Mouse (Mus musculus) skeletal muscle tissue, adult 2 months (tissue): ENCODE results near the gene Pde4d.
A peak's percentile ranks its signal among the peaks of the same experiment; 100 is the strongest.

Experiments
- DNase-seq: peaks from one replicate; pipeline ENCODE4 v3.0.0-alpha.2; 2012; ENCODE audit warnings: low read depth, low spot score

The Pde4d gene

DNA sequence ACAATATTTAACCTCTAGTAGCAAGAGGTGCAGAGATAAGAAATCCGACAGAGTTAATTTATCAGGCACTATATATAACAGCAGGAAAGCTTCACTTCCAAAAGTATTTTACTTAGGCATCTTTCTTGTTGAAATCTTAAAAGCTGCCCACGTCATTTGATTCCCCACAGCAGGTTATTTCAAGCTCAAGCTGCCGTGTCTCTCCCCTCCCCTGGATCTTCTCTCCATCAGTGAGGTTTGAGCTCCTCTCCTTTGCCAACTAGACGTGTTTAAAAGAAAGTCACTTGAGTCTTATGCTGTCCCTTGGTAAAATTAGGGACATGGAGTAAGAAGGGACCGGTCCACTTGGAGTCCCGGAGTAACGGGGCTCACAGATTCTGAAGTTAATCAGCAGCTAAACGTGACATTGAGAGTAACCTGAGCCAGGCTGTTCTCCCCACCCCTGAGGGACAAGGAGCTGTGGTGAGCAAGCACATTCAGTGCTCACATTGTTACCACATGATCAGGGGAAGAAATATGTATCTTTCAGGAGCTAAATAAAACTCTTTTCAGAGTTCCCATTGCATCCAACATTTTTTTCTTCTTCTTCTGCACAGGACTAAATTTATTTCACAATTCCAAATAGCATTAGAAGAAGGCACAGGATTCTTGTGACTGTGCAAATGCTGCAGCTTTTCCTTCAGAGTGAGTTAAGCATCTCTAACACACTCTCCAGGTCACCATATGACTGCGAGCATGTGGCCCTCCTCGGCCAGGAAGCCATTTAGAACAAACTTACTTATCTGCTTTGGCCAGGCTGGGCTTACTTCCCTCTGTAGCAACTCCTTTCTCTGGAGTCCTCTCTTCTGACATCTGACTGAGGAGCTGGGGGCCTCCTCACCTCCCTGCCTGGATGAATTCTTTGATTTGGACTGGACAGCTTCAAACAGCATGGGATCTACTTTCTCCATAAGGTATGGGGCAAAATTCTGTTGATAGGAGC is at the start of gene Pde4d:
Pde4d (plus strand) TSS at position 833 of the 982 bp plus-strand sequence.
- DNase-seq, result peak; percentile 2

DNA sequence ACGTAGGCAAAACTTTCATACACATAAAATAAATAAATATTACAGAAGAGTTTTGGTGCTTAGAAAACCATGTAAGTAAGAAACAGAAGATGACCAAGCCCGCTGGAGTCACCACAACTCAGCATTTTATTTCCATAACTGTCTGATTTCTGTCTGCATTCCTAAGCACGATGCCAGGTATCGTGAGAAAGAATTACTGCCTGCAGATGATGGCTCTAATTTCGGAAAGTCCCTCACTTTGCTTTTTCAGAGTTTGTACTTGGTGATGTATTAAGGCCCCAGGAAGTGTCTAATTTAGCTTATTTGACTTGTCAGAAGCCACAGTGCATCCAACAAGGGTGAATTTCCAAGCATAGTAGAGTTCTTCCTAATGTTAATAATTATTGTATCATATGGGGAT is 46.6 kb upstream of the Pde4d start:
- no peak for DNase-seq

DNA sequence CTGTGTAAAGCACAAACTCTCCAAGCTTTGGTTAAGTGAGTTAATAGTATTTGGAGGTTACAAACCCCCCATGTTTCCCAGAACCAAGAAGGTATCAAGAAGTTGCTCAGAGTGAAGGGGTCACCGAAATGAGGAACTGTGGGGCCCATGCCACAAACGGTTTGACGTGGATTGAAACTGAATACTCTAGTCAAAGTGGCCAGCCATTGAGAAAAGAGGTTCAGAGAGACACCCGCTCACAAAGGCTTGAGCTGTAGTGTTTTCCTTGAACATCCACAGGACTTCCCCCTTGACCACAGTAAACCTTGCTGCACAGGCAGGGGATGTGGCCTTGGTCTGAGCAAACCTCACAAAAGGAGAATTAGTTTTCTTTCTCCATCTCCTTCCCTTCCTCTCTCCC is 45.4 kb upstream of the Pde4d start:
- DNase-seq, result no peak

DNA sequence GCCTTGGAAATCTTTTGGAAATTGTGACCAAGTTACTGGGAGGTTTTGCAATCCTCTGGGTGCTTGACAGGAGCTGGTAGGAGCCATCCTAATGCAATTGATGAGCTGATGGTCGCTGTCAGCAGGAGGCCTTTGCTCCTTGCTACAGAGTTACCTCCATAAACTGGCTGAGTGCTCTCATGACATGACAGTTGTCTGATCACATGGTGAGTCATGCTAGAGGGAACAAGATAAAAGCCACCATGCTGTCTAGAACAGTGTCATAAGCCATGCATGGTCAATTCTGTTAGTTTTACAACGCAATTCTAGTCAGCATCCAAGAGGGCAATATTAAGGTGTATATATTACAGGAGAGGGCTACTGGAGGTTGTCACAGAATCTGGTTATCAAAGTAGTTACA is 34.3 kb upstream of the Pde4d start:
- no peak for DNase-seq

DNA sequence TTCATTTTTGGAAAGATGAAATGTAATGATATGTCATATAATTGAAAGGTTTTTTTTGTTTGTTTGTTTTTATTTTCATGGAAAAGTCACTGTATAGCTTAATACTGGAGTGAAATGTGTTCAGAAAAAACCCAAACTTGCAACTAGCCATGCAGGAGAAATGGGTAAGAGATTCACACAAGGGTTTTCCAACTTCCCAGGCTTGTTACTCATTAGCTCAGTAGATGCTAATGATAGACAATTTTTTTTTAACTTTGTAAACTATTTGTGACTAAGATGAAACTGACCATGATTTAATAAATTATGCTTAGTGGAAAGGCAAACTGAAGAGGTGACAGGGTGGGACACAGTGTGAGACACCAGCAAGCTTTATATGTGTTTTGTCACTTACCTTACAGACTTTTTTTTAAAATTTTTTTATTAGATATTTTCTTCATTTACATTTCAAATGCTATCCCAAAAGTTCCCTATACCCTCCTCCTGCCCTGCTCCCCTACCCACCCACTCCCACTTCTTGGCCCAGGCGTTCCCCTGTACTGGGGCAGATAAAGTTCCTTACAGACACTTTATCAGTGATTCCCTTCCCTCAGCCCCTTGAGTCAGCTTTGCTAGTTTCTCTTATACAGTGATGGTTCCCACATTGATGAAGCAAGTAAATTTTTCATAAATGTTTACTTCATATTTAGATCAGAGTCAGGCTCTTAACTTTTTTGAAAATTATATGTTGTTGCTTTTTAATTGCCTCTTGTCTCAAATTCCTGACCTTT is 30.8 kb upstream of the Pde4d start:
- DNase-seq, result no peak

DNA sequence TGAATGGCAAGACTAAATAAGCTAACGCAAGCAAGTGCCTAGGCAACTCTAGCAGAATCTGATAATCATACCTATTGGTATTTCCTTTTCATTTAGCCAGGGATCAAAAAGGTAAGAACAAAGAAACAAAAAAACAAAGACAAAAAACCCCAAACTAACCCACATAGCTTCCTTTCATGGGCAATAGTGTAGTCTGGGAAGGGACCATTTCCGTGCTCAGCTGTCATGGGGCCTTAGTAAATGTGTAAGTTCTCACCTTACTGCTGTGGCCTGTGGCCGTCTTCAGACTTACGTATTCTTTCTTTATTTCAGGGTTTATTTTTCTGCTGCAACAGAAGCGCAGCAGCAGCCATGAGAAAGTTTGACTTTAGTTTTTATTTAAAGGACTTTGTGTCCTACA is 23.4 kb upstream of the Pde4d start:
- DNase-seq, result no peak

DNA sequence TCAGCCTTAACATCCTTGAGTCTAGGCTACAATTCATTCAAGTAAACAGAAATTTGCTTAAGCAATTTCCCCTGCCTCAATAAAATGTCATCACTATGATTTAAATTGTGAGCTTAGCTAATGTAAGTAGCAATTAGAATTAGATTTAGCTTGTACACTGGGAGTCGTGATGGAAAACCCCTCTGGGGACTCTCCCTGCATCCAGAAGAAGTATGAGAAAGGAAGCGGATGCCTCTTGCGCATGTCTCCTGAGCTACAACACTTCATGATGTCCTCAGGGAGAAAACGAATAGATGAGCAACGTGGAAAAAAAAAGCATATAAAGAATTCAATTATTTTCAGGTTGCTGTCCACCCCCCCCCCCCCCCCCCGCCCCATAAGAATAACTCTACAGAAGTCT is 20.9 kb upstream of the Pde4d start:
- DNase-seq, result no peak

DNA sequence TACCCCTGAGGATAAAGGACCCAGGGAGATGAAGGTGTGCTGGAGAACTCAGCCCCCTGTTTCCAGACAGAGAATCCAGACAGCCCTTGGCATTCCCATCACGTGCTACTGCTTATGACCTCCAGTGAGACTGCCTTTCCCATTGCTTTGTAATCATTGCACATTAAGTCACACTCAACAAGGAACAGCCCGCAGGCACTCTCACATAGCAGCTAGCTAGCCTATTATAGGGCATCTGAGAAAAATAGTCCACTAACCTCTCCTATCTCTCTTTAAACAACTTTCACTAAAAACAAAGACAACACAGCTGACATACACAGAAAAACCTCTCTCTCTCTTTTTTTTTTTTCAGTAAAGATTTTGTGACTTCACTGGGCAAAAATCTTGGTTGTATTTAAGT is 20.1 kb upstream of the Pde4d start:
- DNase-seq, result no peak

DNA sequence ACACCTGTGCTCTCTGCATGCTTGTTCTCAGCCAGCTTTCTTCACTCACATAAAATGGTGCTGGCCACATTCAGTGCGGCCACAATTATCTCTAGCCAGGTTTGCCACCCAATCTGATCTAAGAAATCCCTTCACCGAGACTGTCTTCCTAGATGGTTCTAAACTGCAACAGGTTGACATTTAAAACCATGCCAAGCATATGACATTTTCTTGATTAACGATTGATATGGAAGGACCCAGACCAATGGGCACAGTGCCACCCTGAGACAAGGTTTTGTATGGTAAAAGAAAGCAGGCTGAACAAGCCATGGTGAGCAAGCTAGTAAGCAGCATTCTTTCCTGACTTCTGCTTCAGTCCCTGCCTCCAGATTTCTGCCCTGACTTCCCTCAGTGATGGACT is 18.0 kb upstream of the Pde4d start:
- no peak for DNase-seq

DNA sequence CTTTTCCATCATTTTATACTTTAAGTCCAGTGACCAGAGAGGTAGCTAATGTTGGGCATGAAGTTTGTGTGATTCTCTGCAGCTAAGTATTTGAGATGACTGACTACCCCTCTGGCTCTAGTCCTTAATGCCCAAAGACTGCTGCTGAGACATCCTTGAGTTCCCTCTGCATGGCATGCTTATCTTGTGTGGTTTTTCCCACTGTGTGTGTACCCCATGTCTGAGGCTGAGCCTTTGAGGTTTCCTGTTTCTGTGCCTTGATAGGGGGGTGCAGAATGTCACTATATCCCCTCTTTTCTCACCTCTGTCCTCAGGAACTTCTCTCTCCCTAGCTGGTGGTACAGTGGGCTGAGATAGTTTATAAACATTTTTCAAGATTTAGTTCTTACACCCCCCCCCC is 14.1 kb upstream of the Pde4d start:
- DNase-seq, result no peak

DNA sequence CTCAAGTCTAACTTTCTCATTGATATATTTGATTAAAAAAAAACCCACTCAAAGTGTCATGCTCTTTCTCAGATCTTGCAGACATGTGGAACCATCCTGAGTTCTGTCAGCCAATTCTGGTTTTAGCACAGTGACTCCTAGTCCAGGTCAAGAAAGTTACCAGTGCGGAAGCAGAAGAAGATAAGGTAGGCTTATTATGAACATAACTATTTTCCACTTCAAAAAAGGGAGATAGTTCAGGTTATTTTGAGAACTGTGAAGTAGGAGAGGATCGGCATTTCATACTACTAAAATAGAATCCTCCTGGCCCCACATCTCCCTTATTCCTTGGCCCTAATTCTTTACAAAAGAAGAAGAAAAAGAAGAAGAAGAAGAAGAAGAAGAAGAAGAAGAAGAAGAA is 12.3 kb upstream of the Pde4d start:
- DNase-seq, result no peak

DNA sequence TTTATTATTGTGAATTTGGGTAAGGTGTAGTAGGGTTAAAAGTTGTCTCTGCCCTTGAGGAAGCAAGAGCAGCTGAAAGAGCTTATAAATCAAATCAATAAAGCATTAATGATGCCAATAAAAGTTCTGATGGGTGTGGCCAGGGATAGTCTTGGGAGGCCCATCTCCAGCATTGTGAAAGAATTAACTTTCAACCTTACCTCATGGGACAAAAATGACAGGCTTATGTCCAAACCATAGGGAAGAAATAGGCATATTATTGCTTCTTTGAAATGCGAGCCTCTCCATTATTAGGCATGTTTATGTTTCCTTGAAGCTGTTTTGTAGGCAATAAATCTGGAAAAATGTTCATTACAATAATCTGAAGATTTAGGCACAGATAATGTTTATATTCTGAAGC is 10.7 kb upstream of the Pde4d start:
- no peak for DNase-seq

DNA sequence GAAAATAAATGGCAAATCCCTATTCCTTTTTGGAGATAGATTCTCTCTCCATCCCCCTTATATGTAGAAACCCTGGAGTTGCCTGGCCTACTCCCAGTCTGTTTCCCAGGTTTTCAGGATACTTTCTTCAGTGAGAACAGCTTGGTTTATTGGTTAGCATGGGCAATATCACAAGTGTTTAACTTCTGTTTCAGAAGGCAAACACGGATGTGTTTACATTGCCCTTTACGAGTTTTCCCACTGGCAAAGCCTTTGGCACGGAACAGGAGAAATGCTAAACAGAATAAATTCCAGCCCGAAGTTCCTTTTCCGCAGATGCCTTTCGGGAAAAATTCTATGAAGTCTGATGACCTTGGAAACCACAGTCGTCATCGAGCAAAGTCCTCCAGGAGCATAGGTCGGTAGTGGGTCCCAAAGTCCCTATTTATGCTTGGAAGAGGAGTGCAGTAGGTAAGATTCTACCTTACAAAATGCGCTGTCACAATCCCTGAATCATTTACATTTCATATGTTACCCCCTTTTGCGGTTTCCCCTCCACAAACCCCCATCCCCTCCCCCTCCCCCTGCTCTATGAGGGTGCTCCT is 1.3 kb upstream of the Pde4d start:
- DNase-seq, result no peak

DNA sequence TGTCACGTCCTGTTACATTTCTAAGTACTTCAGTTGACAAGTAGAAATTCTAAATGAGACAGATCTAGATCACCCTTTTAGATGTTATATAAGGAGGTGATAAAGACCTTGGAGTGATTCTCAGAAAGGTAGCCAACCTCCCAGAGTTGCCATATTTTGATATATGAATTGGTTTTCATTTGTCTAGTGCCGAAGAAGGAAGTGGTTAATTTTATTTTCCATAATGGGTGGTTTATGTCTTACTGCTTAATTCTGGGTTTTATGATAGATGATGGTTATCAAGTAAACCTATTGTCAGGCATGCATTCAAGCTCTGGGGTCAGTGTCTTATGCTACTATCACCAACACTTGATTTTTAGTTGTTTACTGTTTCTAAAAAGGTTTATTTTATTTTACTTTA is 1.4 kb downstream of the Pde4d start:
- DNase-seq, result no peak

DNA sequence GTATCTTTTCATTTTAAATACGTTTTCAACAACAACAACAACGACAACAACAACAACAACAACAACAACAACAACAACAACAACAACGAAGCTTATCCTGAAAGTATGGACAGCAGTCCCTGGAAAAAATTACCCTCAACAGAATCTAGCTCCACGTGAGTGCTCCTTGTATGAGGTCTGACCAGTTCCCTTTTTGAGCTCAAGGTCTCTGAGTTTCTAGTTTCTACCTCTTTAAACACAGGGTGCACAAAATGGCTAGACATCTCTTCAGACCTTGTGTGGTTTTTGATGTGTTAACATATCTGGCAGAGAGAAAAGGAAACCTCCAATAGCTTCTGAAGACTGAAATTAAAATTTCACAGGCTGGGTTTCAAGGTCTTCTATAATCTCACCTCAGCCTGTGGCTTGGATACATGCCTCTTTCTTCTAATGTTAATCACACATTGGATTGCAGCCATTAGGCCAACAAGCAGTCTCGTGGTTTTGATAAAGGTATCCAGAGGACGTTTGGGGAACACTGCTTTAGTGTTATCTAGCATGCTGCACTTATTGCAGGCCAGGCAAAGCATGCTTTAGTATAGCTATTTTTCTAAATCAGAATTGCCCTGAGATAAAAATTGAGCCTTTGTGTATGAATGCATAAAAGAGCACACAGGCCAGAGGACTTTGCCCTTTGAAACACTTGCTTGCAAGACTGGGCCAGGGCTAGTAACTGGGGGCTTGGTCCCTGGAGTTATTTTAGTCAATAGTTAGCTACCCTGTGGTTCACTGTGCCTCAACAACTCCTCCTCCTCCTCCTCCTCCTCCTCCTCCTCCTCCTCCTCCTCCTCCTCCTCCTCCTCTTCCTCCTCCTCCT is 3.5 kb downstream of the Pde4d start:
- DNase-seq, result no peak

DNA sequence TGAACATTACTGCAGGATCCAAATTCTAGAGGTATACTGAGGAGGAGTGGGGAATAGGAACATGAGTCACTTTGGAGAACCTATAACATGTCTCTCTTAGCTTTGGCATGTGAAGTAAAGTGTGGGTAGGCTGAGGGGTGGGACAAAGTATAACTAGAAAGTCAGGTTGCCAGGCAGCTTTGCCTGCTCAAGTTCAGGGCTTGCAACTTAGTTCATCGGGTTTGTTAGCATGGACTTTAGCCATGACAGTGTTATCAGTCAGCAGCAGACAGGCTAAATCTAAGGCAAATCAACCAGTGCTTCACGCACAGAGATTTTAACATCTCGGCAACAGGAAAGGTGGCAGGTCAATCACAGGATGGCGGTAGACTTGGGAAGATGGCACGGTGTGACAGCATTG is 12.8 kb downstream of the Pde4d start:
- no peak for DNase-seq

DNA sequence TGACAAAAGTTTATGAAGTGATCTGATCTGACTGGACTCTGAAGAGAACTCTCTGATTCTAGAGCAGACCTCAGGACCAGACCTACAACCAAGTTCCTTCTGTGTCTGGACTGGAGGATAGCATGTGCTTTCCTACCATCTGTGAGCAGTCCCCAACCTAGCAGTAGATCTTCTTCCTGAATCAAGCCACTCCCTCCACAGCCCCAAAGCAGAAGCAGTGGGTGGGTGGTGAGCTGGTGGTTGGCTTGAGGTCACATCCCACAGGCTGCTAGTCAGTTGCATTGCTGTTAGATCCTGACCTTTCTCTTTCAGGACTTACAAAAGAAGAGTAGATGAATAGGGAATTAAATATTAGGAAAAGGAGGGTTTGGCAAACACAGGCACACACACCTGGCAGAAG is 16.0 kb downstream of the Pde4d start:
- DNase-seq, result no peak

DNA sequence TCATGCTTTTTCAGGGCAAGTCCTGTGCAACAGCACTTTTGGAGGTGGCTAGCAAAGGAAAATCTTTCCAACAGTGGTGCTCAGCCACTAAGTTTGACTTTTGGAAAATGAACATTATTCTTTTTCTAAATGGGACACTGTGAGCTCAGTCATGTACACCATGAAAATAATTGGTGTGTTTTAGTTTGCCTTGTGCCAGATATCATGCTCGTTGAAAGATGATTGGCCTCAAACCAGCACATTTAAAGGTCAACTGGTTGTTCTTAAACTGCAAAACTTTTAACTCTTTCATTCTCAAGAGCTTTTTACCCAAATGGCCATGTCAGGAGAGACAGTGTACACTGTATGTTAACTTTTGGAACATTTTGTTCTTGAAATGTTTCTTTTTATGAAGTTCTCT is 17.3 kb downstream of the Pde4d start:
- peak; percentile 10 for DNase-seq

DNA sequence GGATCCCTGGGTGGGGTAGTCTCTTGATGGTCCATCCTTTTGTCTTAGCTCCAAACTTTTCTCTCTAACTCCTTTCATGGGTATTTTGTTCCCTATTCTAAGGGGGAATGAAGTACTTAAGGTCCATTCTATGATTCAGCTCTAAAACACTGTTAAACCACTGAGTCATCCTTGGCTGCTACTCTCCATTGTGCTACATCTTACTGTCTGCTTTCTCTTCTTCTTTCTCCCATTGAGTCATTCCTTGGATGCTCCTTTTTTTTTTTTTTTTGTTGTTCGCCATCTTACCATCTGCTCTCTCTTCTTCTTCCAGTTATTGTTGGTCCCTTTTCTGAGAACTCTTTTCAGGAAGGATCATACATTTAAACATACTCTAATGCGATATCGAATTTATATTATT is 30.7 kb downstream of the Pde4d start:
- DNase-seq, result no peak

DNA sequence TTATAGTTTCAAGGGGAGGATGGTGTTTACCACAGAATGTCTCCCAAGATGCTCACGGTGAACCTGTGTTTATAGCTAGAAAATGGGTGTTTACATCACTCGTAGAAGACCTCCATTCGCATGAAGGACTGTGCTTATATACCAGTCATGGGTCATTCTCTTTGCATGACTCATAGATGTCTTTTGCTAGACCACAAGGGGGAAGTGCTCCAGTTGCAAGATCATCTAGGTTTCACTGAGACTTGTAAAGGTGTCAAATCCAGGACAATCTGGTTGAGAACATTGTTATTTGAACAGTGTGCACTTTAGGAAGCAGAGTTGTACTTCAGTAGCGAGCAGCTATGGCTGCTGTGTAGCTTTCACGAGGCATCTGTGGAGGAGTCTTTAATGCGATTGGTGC is 35.3 kb downstream of the Pde4d start:
- DNase-seq, result no peak

DNA sequence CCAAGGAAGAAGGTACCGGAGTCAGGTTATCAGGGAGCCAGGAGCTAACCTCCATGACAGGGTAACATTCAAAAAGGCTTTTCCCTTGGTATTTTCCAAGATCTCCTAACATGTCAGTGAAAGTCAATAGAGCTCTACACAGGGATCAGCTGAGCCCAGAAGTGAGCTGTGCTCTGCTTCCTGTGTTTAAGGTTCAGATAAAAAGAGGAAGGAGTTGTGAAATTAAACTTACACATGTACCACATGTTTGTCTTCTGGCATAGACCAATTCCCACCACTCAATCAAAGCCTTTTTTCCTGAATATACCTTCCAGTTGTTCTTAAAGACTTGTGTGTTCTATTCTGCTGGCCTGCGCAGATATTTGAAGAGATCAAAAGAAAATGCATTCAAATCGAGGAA is 37.3 kb downstream of the Pde4d start:
- no peak for DNase-seq

DNA sequence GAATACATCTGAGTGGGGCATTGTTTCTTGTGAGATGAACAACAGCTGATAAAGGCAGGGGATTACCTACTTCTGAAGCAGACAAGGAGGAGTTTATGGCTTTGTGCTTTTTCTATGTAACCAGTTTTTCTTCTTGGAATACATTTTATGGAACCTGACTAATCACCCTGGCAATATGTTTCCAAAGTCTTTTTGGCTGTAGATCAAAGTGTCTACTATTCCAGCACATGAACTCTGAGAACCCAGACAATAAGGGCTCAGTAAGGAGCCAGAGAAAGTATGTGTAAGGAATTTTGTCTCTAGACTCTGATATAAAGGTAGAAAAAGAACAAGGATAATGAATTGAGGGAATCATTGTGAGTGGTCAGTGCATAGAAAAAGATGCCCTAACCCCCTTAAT is 40.1 kb downstream of the Pde4d start:
- no peak for DNase-seq
